Comparison of ENCODE assay signal across 13 mouse cellular contexts in genomic region chr7:135802598-135803121, GRCm38 (mm10).
DNase-seq lines count a peak whose midpoint lies in the region; ATAC-seq and TF ChIP-seq lines count a peak whose summit lies in the region.
"Had no signal": no experiment of that assay in that cellular context is flagged by ENCODE, and none has a peak within 500 bp of the region (broad histone marks: within the 10 kb centered on the region; RNA-seq: fewer than 3 reads in every experiment).

No protein-coding gene starts in this region.

- no peak overlapping the region for H3K4me3 ChIP-seq in forebrain, embryonic 15.5 days
- H3K4me3 ChIP-seq in forebrain, embryonic 10.5 days, result no peak overlapping the region
- no peak overlapping the region for H3K4me3 ChIP-seq in layer of hippocampus, adult 2 months
- no peak overlapping the region for H3K4me3 ChIP-seq in midbrain, embryonic 15.5 days
- H3K4me3 ChIP-seq: limb, embryonic 15.5 days had no signal

- DNase-seq in forebrain, embryonic 10.5 days (ENCODE audit: extremely low spot score, low spot score), result no peak
- DNase-seq in right cerebral cortex, postnatal 10 days (ENCODE audit: low spot score in 2 of 2), result peak; percentile 73 to 79
- DNase-seq in right cerebral cortex, postnatal 14 days, result no peak
- peak; percentile 21 to 39 for DNase-seq in layer of hippocampus, adult 2 months (ENCODE audit: low spot score in 2 of 2)
- DNase-seq in adrenal gland, postnatal 4 days (ENCODE audit: low spot score in 2 of 2), result no peak
- no peak for DNase-seq in thymus, adult 18-20 months
- DNase-seq: adrenal gland, postnatal 36 days; cerebellum, postnatal 36 days; lung, postnatal 10 days; thymus, postnatal 4 days had no signal

- H3K4me1 ChIP-seq in forebrain, embryonic 15.5 days, result peaks cover 8% of the 10 kb centered on the region; the same call in 1 of the 2 replicates
- H3K4me1 ChIP-seq in forebrain, embryonic 10.5 days, result peaks cover 10% of the 10 kb centered on the region
- H3K4me1 ChIP-seq in midbrain, embryonic 15.5 days, result no peaks in the 10 kb centered on the region

- no peak overlapping the region for H3K4me2 ChIP-seq in forebrain, embryonic 15.5 days (replicated peaks)
- H3K4me2 ChIP-seq in midbrain, embryonic 15.5 days, result no peak overlapping the region
- H3K4me2 ChIP-seq: limb, embryonic 15.5 days had no signal

- H3K36me3 ChIP-seq in forebrain, embryonic 15.5 days, result no peaks in the 10 kb centered on the region
- no peaks in the 10 kb centered on the region for H3K36me3 ChIP-seq in forebrain, embryonic 10.5 days (replicated peaks)
- no peaks in the 10 kb centered on the region for H3K36me3 ChIP-seq in midbrain, embryonic 15.5 days (replicated peaks)
- H3K36me3 ChIP-seq: limb, embryonic 15.5 days had no signal

- TF ChIP-seq CTCF in layer of hippocampus, adult 2 months (conservative IDR thresholded peaks at IDR 0.05), result peak; percentile 29; the same call in 1 of the 2 replicates

- peak overlapping the region; percentile 49; the same call in 1 of the 2 replicates for H3K27ac ChIP-seq in forebrain, embryonic 15.5 days (replicated peaks)
- no peak overlapping the region for H3K27ac ChIP-seq in forebrain, embryonic 10.5 days
- H3K27ac ChIP-seq in layer of hippocampus, adult 2 months, result no peak overlapping the region
- H3K27ac ChIP-seq in midbrain, embryonic 15.5 days, result no peak overlapping the region
- H3K27ac ChIP-seq: limb, embryonic 15.5 days had no signal

- 0 out of 2 replicates have a peak, but pooled peaks cover 2% of the 10 kb centered on the region for H3K27me3 ChIP-seq in forebrain, embryonic 15.5 days
- H3K27me3 ChIP-seq in forebrain, embryonic 10.5 days (ENCODE audit: poor library complexity, severe bottlenecking), result no peaks in the 10 kb centered on the region
- H3K27me3 ChIP-seq in midbrain, embryonic 15.5 days (replicated peaks), result no peaks in the 10 kb centered on the region
- H3K27me3 ChIP-seq: limb, embryonic 15.5 days had no signal

- H3K9ac ChIP-seq in forebrain, embryonic 15.5 days (replicated peaks), result no peak overlapping the region
- H3K9ac ChIP-seq in midbrain, embryonic 15.5 days, result no peak overlapping the region
- H3K9ac ChIP-seq: limb, embryonic 15.5 days had no signal

- 47% methylated on average over 15 of the region's 15 CpGs for WGBS in forebrain, embryonic 15.5 days
- 91% methylated on average over 15 of the region's 15 CpGs for WGBS in forebrain, embryonic 10.5 days
- WGBS in midbrain, embryonic 15.5 days, result 82% methylated on average over 15 of the region's 15 CpGs

- peak; percentile 77 for ATAC-seq in forebrain, embryonic 15.5 days (replicated peaks)
- no peak for ATAC-seq in midbrain, embryonic 15.5 days (replicated peaks)

- H3K9me3 ChIP-seq in forebrain, embryonic 15.5 days, result no peaks in the 10 kb centered on the region
- no peaks in the 10 kb centered on the region for H3K9me3 ChIP-seq in forebrain, embryonic 10.5 days
- no peaks in the 10 kb centered on the region for H3K9me3 ChIP-seq in midbrain, embryonic 15.5 days
- H3K9me3 ChIP-seq: limb, embryonic 15.5 days had no signal

Comparison
In these comparisons a context has a peak if more than half of its experiments do, and no peak if none do; other contexts are left out.
1. DNase-seq: peak in right cerebral cortex, postnatal 10 days (2 of 2) and layer of hippocampus, adult 2 months (2 of 2); none in forebrain, embryonic 10.5 days (single experiment), right cerebral cortex, postnatal 14 days (single experiment), adrenal gland, postnatal 4 days (0 of 2) and thymus, adult 18-20 months (0 of 2).